Mouse (Mus musculus) urinary bladder, adult 18-20 months (tissue): Measurements from ENCODE around the gene Olfr357.

Experiments used
- DNase-seq, 2 experiments: peaks; one replicate each; pipeline ENCODE4 v3.0.0; 2022; ENCODE audit warnings: low spot score in 2 of 2, mixed read lengths in 2 of 2

Olfr357 gene

DNA sequence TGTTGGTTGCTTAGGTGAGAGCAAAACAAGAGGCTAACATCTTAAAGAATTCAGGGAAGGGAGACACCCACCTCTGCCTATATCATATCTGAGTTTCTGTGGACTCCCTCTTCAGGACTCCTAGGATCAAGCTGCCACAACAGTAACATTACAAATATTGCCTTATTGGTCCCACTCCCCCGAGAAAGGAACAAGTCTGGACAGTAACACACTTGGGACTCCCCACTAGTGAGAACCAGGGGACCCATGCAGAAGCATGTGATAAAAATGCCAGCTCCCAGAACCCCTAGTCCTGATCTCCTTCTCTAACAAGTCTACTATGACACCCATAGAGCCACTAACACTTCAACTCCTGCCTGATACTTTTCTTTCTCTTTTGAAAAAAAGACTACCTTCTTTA, at the start of gene Olfr357:
TSS of gene Olfr357 (plus strand) at position 301 of the 400 bp plus-strand sequence.
- no peak for DNase-seq

DNA sequence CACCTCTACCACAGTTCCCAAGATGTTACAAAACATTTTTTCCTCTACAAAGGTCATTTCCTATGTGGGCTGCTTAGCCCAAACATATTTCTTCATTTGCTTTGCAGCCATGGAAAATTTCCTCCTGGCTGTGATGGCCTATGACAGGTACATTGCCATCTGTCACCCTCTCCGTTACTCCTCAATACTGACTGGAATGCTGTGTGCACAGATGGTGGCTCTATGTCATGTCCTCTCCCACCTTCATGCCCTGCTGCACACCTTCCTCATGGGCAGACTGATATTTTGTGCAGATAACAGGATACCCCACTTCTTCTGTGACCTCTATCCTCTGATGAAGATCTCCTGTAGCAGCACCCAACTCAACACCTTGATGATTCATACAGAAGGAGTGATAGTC, 3.4 kb downstream of the Olfr357 start:
- DNase-seq: no peak

DNA sequence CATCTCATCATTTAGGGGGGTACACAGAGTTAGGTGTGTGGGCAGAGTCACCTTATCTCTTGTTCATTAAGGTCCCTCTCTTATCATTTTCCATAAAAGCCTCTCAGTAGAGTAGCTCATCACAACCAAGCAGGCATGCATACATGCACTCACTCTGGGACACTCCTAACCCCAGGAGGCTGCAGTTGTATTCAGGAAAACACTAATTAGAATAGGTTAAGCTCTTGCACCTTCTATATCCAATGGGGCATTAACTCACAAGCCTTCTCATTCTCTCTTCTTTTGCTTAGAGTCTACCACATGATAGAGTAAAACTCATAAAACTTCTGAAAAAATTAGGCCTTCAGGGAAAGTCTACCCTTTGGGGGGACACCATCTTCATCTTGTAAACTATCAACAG, 15.6 kb downstream of the Olfr357 start, which contains the start of gene Olfr358:
TSS of gene Olfr358 (minus strand) at position 101 of the 400 bp plus-strand sequence.
- no peak for DNase-seq
